Mouse (Mus musculus) spleen, adult 12 weeks (tissue): ENCODE data around the gene Ints1.
A peak's percentile ranks its signal among the peaks of the same experiment; 100 is the strongest.
"Not testable (repeated sequence)": the region's sequence is repeated elsewhere in the genome, so short reads cannot be mapped to it uniquely, and the experiment has no call there.

ENCODE experiments used
- DNase-seq: peaks from one replicate; pipeline ENCODE4 v3.0.0; 2022; ENCODE audit warnings: low spot score

Gene Ints1

GRCm38 (mm10) chr5:139754753-139755152 is 20.7 kb downstream of the Ints1 start:
- peak; percentile 45 for DNase-seq

DNA sequence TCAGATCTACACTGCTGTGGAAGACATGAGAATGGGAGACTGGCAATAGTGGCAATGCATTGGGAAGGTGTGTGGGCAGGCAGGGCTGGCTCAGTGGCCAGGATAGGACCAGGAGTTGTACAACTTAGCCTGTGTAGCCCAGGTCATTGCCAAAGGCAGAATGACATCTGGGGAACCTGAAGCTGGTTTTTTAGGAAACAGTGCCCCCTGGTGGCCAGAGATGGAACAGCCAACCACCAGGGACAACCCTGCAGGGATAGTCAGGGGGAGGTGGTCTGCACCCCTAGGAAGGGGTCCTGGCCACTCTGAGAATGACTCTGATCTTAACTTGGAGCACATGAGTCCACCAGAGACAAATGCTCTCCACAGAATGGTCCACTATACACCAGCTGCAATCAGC is 24.9 kb downstream of the Ints1 start:
- DNase-seq: peak; percentile 69

- no peak for DNase-seq
These were observed 25.9 kb downstream of the Ints1 start for GRCm38 (mm10) chr5:139749413-139750125.

GRCm38 (mm10) chr5:139745771-139746170 is 29.7 kb downstream of the Ints1 start:
- DNase-seq: peak; percentile 53

DNA sequence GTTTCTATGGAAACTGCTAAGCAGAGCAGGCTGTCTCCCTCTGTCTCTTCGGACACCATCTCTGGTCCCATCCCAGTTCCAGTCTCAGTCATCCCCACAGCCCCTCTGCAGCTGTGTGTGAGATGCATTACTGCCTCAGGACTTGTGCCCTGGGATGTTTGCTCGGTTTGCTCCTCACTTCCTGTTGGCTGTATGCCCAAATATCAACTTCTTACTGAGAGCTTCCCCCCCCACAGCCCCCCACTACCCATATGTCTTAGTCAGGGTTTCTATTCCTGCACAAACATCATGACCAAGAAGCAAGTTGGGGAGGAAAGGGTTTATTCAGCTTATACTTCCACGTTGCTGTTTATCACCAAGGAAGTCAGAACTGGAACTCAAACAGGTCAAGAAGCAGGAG is 32.8 kb downstream of the Ints1 start:
- not testable (repeated sequence) for DNase-seq

DNA sequence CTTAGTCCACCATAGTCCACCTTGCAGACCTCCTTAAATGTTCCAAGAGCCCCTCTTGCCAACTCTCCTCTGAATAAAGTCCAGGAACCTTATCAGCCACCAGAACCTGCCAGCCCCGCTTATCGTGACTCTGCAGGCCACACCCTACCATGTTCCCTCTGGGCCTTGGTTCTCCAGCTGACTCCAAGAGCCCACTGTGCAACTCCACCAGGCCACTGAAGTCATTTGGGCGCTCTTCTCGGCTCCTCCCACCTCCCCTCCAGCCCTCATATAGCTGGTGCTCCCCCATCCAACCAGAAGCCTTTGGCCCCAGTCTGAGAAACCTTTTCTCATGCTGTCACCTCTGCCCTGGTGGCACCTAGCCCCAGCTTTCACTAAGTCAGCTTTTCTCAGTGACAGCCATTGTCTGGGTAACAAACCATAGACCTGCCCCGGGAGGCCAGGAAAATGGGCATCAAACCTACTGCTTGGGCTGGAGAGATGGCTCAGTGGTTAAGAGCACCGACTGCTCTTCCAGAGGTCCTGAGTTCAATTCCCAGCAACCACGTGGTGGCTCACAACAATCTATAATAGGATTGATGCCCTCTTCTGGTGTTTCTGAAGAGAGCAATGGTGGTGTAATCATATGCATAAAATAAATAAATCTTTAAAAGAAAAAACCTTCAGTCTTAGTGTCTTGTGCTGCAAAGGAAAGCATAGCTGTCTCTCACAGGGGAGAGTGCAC is 36.7 kb downstream of the Ints1 start:
- peak; percentile 81 for DNase-seq

DNA sequence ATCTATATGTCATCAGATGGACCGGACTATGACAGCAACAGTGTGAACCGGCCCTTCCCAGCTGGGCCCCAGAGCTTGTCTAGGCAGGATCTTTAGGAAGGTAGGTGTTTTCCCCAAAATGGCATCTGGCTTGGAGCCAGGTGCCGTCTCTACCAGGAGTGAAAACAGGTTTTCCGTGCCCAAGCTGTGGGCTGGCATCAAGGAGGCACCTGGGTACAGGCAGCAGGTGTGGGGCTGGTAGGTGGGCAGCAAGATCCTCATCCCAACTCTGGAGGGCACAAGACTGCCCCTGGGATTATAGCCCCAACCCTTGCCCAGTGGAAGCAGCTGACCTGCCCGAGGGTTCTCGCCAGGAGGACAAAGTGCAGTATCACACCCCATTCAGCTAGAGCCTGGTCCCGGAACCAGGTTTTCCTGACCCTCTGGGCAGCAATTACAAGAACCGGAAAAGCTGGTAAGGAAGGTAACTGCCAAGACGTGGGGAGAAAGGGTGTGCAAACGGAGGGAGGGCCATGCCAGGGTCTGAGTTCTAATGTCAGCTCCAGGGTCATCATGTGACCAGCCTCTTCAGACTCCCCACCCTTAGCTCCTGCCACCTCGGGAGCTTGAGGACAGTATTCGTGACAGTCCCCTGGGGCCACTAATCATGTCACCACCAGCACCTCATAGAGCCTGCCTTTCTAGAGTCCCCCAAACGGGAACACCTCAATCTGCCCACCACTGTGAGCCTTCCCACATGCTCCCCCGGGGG is 37.5 kb downstream of the Ints1 start:
- no peak for DNase-seq

DNA sequence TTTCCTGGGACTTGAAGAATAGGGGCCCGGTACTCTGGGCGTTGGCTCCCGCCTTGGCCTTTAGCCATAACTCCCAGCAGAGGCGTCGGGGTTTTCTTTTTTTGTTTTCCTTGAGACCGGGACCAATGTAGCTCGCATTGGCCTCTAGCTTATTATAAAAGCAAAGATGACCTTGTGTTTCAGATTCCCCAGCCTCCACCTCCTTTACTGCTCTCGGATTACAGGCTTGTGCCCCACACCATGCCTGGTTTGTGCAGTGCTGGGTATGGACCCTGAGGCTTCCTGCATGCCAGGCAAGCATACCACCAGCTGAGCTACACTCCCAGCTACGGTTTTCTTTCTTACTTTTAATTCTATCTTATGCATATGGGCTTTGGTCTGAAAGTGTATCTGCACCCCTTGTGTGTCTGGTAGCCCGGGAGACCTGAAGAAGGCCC is 39.0 kb downstream of the Ints1 start:
- no peak for DNase-seq

- peak; percentile 97 for DNase-seq
These were observed 39.6 kb downstream of the Ints1 start, which contains the start of gene Micall2 for GRCm38 (mm10) chr5:139735677-139736503. TSS of gene Micall2 (minus strand) at chr5:139736336.

- no peak for DNase-seq
These were observed 40.7 kb downstream of the Ints1 start for GRCm38 (mm10) chr5:139734746-139735145.

DNA sequence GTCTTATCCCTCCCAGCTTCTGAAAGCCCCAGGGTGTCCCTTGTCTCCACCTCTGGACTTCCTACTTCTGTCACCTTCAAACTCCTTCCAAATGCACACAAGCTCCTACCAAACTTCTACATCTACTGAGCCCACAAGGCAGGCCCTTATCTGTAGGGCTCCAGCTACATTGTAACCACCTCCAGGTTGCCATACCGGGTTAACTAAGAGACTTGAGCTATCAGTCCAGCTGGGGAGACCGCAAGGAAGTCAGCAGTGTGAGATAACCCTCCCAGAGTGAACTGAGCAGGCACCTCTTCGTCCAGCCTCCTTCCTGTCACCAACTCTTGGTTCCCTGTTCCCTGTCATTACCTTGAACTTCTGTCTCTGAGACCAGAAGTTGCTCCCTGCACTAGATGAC is 41.5 kb downstream of the Ints1 start:
- peak; percentile 58 for DNase-seq

GRCm38 (mm10) chr5:139732634-139733107 is 42.8 kb downstream of the Ints1 start:
- DNase-seq: no peak

GRCm38 (mm10) chr5:139730712-139731486 is 44.6 kb downstream of the Ints1 start:
- DNase-seq: no peak

- DNase-seq: no peak
These were observed 48.2 kb downstream of the Ints1 start for GRCm38 (mm10) chr5:139727261-139727660.

- DNase-seq: no peak
These were observed 49.3 kb downstream of the Ints1 start for GRCm38 (mm10) chr5:139726186-139726585.

DNA sequence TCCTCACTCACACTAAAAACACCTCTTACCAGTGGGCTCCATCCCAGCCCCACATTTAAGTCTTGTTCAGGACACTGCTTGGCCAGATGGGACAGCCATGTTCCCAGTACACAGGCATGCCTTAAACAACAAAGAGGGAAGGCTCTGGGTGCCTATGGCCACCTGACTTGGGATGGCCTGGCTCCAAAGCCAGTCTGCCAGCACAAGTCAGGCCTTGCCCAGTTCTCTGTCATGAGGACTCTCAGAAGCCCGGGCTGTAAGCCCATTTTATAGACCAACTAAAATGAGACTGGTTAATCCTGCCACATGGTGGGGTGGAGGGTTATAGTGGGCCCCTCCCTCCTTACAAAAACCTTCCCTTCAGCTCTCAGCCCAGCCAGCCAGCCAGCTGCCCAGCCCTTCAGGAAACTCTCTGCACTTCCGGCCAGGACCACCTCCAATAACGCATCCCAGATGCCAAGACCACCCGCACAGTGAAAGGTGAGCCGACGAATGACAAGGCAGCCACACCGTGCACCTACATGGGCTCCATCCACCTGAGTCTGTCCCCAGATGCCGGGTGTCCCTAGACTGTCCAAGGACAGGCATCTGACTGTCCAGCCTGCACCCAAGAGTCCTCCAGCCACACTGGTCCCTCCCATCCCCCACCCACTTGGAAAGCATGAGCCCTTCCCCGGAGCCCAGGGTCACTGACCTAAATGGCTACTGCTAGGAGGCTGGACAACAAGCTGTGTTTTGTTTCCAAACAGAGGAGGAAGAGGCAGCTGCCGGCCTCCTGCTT is 50.9 kb downstream of the Ints1 start:
- DNase-seq: no peak

DNA sequence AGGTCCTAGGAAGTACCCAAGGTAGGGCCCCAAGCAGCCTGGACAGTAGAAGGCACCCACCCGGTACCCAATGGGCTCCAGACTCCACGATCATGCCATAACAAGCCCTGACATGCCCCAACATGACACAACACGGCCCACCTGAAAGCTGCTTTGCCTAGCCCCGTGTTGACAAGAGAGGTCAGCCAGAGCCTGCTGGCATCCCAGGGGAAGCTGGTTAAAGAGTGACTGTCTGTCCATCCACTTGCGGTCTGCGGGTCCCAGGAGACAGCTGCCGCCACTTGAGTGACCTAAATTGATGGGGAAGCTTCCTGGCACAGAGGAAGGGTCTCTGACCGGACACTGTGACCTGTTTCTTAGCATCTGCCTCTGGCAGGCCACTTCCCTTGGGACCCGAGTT is 52.4 kb downstream of the Ints1 start:
- no peak for DNase-seq

DNA sequence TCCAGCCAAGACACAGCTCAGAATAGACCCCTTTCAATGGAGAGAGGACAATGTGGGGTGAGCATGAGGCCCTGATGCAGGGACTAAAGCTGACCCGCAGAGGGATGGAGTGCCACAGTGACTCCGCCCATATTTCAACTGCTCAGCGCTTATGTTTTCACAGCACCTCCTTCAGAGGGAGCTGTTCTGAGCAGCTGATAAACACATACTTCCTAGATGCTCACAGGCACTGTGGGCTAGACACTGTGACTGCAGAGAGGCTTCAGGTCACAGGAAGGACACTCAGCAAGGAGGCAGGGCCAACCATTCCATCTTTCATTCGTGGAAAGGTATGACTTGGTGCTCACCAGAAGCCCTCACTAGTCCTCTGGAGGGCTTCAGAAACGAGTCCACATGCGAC is 52.8 kb downstream of the Ints1 start:
- no peak for DNase-seq

DNA sequence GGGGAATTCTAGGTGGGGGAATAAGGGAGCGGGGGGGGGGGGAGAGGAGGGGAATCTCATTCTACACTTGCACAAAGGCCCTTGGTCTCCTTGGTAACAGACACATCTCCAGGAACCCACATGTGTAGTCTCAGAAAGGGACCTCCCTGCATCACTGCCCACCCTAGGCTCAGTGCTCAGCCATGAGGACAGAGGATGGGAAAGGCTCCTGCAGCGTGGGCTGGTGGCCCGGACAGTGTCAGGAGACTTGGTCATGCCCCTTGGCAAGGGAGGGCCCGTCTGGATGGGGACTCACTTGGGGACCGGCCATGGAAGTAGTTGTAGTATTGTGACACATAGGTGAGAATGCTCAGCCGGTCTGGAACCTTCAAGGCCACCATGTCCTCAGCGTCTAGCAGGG is 56.5 kb downstream of the Ints1 start:
- no peak for DNase-seq

DNA sequence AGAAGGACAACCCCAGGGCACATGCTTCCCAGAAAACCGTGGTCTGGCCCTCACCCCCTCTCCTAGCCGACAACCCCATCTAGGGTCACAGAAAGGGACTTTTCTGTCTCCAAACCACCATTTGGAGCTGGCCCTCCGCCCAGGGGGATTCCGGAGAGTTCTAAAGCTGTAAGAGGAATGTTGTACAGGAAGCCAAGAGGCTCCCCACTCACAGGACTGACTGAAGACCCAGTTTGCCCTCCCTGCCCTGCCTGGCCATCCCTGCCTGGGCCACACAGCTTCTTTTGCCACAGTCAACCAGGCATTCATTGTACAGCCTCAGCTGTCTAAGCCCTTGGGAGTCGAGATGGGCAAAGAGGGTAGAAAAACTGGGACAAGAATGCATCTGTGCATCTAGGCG is 56.9 kb downstream of the Ints1 start:
- no peak for DNase-seq
